Mouse (Mus musculus) gonadal fat pad, adult 2 months (tissue): Measurements from ENCODE around the gene Gm11042. TPM values are rescaled to one million over a fixed set of nuclear protein-coding genes. Genes with fewer than 3 reads are reported as not detected.

Experiments
- DNase-seq: peaks from one replicate; pipeline ENCODE4 v3.0.0-alpha.2; 2012; ENCODE audit warnings: low read depth
- polyA plus RNA-seq: library from polyadenylated mRNA; depleted of rRNA; stranded (reverse); fragments of >200 nt; gene quantifications from 2 replicates; pipeline ENCODE4 v1.2.3, GENCODE M21; 2012

Gm11042 gene
- polyA plus RNA-seq, 1 experiment = not detected

DNA sequence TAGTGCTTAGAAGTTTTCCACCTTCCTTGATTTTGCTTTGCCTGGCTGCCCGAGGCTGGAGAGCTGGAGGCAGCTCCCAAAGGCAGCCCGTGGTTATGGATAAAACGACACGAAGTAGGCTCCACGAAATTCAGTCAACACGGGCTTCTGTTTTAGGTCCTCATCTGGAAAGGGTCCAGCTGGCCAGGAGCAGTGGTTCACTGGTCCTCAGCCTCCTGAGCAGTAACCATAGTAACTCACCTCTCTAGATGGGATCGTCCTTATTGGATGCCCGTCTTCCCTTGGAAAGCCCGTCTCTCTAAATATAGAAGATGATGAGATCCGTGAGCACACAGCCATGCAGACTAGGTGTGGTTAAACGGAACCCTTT lies 31.5 kb downstream of the Gm11042 start:
- no peak for DNase-seq

- no peak for DNase-seq
These were observed 32.0 kb downstream of the Gm11042 start for GRCm38 (mm10) chr12:74284020-74284684.

DNA sequence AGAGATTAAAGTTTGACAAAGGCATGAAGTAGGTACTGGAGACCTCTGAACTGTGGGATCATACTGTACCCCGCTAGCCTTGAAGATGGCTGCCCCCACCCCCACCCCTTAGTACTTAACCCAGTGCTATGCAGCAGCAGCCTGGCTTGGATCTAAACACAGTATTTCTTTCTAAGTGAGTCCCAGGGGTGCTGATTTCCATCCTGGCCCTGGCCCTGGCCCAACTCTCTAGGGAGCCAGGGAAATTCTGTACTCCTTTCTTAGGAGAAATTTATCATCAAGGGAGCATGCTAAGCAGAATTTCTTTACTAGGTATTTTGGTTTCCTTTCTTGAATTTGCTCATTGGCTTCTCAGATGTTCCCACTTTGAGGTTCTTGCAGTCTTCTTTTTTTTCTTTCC lies 33.3 kb downstream of the Gm11042 start:
- no peak for DNase-seq

DNA sequence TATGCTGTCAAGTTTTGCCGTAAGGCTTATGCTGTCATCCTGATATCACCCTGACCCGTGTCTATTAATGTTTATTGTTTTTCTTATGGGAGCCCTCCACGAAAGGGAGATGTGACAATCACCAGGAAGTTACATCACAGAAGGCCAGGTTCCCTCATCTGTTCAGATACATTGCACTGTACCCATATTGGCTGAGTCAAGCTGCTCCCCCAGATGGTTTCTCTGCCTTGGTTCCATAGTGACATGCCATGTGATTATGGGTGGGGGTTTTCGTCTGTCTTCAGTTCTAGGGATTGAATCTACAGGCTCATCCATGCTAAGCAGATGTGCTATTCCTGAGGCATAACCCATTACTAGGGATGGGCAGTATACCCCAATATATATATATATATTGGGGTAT lies 34.8 kb downstream of the Gm11042 start:
- DNase-seq = no peak

- DNase-seq = no peak
These were observed 38.9 kb downstream of the Gm11042 start for GRCm38 (mm10) chr12:74277265-74277664.

- no peak for DNase-seq
These were observed 43.6 kb downstream of the Gm11042 start for GRCm38 (mm10) chr12:74272545-74272944.

GRCm38 (mm10) chr12:74268644-74269285 lies 47.4 kb downstream of the Gm11042 start:
- no peak for DNase-seq

DNA sequence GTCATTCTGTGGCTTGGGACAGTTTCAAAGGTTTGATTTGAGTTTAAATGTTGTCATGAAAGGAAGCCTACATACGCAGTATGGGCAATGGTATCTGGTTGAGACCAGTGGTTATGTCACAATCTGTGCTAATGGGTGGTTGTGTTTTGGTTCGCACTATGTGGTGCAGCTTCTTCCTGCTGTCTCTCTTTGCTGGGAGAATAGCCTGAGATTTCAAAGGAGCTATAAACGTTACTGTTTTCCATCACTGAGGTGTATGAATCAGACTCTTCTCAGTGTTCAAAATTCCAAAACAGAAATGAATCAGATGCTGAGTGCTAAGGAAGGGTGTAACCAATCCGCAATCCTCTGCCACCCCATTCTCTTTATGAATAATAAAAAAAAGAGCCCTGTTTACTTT lies 49.1 kb downstream of the Gm11042 start:
- DNase-seq = no peak
